Mouse (Mus musculus) ES-Bruce4 (cell line): ENCODE measurements around the gene Acadm.

Experiments used
- CTCF ChIP-seq: IDR thresholded peaks from one replicate; pipeline ENCODE4 v1.8.1; 2011; ENCODE audit warnings: low read depth, low read length
- EP300 ChIP-seq: IDR thresholded peaks from 2 replicates; pipeline ENCODE4 v1.6.1; 2011; ENCODE audit warnings: low read depth, low read length; ENCODE audit not compliant: insufficient read depth
- POLR2A ChIP-seq: IDR thresholded peaks from one replicate; pipeline ENCODE4 v1.8.1; 2011; ENCODE audit warnings: low read length; ENCODE audit not compliant: insufficient read depth

GRCm38 (mm10) chr3:153921147-153921910 is 23.1 kb downstream of the Acadm start:
- TF ChIP-seq CTCF (no peak), EP300 (no peak), POLR2A (no peak)
